Mouse (Mus musculus): ENCODE results near the gene Ssna1.

Ssna1 gene

DNA sequence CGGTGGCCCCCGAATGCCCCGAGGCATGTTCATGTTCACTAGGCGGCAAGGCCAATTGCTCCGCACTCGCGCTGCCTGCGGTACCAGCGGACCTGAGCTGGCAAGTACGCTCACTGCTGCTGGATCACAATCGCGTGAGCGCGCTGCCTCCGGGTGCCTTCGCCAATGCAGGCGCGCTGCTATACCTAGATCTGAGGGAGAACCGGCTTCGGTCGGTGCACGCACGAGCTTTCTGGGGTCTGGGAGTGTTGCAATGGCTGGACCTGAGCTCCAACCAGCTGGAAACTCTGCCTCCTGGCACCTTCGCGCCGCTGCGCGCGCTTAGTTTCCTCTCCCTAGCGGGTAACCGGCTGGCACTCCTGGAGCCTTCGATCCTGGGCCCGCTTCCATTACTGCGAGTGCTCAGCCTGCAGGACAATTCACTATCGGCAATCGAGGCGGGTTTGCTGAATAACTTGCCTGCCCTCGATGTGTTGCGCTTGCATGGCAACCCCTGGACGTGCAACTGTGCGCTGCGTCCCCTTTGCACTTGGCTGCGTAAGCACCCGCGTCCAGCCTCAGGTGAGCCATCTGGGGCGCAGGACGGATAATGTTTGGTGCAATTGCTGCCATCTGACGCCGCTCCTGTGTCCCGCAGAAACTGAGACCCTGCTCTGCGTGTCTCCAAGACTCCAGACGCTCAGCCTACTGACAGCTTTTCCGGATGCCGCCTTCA lies 18.0 kb upstream of the Ssna1 start:
- peak in 1 of 2 experiments; percentile 70 for DNase-seq (ENCODE audit: low spot score in 2 of 2)

DNA sequence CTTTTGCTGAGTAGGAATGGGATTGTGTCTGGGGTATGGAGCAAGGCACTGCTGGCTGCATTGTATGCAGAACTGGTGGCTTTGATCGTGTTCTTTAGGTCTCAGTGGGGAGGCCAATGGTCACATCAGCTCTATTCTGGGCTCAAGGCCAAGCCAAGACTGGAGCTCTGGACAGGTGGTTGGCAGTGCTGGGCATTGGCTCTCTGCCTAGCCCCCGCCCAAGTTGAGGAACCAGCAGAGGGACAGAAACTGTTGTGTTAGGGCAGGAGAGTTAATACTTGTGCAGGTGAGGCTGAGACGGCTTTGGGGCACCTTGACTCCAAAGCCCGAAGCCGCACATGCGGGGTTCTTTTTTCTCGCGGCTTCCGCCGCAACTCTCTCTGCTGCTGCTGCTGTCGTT lies 17.4 kb upstream of the Ssna1 start, which contains the start of gene Lrrc26:
Gene Lrrc26, plus strand, starts transcription at position 265 of the 400 bp plus-strand sequence.
- no peak for DNase-seq (ENCODE audit: low spot score in 2 of 2)

DNA sequence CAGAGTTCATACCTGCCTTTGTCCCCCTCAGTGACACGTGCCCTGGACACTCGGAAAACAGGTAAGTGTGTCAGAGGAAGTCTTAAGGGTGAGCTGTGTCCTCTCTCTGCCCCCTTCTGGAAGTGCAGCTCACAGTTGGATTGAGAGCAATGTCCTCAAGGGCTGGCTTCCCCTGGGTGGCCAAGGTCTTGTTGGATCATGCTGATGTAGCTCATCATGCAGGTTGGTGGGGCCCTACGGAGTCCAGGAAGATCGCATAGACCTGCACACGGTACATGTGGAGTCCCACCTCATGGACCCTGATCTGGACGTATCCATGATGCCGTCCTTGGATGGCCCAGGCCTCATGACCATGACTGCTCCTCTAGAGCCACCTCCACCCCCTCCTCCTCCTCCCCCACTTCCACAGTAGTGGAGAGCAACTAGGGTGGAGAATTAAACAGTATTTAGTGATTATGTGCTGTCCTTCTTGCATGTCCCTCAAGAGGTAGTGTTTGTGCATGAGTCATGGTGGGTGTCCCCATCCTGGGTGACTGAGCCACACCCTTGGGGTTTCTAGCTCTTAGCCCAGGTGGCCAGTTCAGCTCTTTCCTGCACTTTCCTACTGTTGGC lies 16.6 kb upstream of the Ssna1 start:
- DNase-seq (ENCODE audit: low spot score in 2 of 2) = no peak

DNA sequence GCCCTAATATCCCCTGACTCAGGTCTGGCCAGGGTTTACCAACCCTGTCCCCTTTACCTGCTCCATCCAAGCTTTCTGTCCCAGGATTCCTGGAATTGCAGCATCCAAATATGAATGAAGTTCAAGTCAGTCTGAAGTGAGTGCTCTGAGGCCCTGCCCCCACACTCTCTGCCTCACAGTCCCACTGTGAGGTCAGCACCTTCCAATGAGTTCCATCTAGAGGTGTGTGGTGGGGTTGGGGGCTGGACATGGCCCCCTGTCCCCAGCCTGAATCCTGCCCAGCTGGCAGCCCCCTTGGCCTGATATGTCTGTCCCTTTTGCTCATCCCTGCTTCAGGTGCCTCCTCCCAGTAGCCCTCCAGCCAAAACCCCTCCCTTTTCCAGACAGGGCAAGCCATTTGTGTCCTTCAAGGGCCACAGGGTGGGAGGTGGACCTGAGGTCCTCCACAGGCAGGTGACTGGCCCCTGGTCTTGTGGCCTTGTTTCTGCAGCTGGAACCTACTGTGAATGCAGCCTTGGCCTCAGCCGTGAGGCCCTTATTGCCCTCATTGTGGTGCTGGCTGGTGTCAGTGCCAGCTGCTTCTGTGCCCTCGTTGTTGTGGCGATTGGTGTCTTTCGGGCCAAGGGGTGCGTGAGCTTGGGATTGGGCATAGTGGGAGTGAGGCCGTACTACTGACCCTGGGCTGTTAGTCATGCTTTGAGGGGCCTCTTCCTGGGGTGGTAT lies 15.8 kb upstream of the Ssna1 start, which contains the start of gene Tmem210:
Gene Tmem210, plus strand, starts transcription at position 219 of the 723 bp plus-strand sequence.
- no peak for DNase-seq (ENCODE audit: low spot score in 2 of 2)

DNA sequence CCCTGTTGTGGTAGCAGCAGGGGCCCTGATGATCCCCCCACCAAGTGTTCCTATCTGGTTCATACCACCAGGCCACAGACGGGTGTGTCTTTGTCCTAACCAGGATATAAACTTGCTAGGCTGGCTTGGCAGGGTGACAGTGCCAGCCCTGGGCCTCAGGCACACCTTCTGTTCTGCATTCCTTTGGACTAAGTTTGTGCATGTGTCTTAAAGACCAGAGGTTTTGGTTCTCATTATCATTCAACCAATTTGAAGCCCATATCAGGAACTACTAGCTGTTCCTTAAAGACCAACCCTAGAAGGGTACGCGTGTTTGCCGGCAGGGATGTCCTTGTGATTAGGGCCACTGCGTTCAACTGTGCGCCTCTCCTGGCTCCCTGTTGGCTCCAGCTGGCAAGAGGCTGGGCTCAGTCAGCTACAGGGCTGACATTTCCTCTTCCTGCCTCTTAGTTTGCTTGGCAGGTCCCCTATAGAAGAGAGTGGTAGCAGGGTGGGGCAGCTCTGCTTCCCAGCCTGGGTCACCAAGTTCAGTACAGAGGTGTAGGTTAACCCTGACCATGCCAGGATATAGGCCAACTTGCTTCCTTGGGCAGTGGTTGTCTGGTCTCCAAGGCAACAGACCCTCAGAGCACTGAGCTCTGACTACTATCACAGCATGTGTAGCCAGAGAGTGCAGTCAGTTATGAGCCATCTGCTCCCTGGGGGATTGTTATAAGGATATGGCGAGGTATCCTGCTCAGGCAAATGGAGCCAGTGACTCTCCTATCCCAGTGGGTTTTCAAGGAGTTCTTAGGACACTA lies 14.8 kb upstream of the Ssna1 start:
- no peak for DNase-seq (ENCODE audit: low spot score in 2 of 2)

DNA sequence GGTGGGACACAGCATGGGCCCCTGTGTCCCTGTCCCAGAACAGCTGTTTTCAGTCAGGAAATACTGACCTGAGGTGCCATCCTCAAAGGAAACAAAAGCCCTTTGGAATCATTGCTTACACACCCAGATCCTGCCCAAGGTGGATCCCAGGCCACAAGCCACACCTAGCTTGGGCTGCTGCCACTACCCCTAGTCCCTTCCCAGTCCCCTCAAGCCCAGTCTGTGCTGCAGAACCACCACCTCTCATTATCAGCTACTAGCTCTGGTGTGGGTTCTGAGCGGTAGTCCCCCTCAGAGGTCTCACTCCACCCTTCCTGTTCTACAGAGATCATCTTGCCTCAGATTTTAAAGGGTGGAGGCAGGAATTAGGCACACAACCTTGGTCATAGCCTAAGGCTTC lies 14.1 kb upstream of the Ssna1 start:
- DNase-seq (ENCODE audit: low spot score in 2 of 2) = no peak

DNA sequence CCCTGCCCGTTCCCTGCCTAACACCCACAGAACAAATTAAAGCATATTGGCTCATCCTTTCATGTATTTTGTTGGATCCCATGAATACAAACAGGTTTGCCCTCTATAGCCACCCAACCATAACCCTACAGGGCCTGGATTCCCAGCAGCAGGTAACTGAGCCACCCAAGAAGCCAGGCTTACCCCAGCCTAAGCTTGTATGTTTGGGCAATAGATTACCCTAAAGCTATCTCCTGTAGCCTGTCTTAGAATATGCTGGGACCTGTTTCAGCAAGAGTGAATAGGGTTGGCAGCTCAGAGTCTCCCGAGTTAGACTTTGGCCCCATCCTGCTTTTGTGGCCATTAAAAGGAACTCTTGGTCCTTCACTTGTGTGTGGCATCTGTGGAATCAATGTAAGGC lies 13.3 kb upstream of the Ssna1 start:
- no peak for DNase-seq (ENCODE audit: low spot score in 2 of 2)

DNA sequence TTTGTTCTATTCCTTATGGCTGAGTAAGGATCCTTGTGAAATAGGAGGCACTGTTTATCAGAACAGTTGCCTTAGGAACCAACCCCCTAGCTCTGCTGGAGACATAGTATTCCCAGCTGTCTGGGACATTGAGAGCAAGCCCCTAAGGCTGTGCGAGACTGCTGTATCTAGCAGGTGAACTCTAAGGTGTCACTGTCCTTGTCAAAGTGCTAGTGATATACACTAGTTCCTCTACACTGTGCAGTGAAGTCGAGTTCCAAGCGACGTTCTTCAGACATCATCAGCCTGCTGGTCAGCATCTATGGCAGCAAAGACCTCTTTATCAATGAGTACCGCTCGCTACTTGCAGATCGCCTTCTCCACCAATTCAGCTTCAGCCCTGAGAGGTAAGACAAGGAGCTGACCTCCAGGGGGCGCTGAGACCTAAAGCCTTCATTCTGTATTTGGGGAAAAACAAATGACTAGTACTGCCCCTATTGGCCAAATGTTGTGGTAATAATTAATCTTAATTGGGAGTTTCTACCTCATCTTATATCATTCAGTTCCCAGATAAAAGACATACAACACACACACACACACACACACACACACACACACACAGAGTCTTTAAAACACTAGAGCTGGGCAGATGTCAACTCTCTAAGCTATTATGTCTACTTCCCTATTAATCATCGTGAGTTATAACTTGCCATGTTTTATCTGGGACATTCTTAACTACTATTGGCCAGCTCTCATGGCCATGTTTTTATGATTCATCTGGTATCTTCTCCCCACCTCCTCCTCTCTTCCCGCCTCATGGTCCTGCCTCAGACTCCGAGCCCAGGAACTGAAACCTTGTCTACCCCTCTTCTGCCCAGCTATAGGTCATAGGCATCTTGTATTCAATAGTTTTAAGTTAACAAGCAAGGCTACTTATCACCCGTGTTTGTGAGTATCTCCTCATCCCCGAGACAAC lies 7.0 kb upstream of the Ssna1 start:
- DNase-seq (ENCODE audit: low spot score in 2 of 2) = peak in 1 of 2 experiments; percentile 86

DNA sequence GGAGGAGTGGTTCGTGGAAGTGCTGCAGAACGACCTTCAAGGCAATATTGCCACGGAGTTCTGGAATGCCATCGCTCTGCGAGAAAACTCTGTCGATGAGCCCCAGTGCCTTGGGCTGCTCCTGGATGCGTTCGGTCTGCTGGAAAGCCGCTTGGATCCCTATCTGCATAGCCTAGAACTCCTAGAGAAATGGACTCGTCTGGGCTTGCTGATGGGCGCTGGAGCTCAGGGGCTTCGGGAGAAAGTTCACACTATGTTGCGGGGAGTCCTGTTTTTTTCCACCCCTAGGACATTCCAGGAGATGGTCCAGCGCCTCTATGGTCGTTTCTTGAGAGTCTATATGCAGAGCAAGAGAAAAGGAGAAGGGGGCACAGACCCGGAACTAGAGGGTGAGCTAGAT lies 772 bp upstream of the Ssna1 start:
- DNase-seq (ENCODE audit: low spot score in 2 of 2) = no peak

DNA sequence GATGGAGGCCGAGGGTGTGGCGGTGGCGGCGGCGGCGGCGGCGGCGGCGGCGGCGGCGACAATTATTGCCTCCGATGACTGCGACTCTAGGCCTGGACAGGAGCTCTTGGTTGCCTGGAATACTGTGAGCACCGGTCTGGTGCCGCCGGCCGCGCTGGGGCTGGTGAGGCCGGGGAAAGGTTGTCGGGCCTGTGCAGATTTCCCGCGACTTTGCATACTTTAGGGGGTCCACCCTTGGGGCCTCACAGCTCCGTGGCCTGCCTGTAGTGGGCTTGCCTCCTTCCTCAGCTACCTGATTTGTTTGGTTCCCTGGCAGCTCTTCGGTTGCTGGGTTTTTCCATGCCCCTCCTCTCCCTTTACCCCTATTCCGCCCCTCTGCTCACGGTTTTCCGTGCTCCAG lies 277 bp upstream of the Ssna1 start:
- no peak for DNase-seq (ENCODE audit: low spot score in 2 of 2)

DNA sequence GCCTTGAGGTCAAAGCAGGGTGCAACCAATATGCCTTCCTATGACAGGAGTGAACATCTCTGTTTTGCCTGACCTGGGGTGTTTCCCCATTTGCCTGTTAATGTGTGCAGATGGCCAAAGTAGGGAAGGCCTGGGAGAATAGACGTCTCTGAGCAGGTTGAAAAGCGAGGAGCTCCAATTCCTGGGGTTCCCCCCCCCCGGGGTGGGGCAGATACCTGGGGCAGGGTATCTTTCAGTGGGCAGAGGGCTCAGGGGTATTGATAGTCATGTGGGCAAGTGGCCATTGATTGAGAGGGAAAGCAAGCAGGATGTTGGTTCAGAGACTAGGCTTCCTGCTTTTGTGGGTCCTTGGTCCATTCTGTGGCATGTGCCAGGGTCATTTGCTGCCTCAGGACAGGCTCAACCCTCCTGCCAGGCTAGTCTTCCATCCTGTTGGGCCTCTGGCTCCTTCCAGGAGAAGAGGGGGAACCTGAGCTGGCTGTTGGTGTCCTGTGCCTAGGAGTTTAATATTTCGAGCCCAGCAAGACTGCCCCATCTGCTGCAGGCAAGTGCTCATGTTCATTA lies 4.4 kb downstream of the Ssna1 start:
- no peak for DNase-seq (ENCODE audit: low spot score in 2 of 2)

DNA sequence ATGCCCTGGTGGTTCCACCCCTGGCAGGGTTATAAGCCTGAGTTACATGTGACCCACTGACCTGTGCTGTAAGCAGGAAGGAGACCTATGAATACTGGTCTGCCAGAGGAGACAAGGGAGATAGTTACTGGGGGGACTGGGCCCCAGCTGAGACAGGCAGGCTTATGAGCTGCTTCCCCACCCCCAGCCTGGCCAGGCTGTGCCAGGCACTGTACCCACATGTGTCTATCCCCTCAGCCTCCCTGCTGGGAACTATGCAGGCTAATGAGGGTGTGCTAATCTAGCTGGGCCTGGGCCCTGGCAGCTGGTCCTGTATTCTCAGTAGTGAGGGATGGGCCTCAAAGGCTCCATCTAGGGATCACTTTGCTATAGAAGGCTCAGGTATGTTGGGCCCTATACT lies 5.0 kb downstream of the Ssna1 start:
- DNase-seq (ENCODE audit: low spot score in 2 of 2) = no peak

DNA sequence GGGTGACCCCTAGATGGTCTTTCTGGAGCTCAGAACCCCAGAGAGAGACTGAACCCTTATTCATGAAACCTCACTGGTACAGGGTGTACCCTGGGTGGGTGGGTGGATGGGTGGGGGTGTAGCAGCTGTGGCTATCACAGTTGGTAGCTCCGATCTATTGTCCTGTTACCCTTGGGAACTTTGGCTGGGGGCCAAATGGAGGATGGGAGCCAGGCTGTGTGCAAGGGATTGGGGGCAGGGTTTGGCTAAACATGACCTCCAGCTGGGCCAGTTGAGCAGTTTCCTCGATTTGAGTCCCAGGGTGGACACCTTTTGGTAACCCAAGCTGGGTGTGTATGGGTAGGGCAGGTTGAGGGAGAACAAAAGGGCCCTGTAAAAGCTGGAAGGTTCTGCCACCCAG lies 5.5 kb downstream of the Ssna1 start:
- peak in 1 of 2 experiments; percentile 76 for DNase-seq (ENCODE audit: low spot score in 2 of 2)

DNA sequence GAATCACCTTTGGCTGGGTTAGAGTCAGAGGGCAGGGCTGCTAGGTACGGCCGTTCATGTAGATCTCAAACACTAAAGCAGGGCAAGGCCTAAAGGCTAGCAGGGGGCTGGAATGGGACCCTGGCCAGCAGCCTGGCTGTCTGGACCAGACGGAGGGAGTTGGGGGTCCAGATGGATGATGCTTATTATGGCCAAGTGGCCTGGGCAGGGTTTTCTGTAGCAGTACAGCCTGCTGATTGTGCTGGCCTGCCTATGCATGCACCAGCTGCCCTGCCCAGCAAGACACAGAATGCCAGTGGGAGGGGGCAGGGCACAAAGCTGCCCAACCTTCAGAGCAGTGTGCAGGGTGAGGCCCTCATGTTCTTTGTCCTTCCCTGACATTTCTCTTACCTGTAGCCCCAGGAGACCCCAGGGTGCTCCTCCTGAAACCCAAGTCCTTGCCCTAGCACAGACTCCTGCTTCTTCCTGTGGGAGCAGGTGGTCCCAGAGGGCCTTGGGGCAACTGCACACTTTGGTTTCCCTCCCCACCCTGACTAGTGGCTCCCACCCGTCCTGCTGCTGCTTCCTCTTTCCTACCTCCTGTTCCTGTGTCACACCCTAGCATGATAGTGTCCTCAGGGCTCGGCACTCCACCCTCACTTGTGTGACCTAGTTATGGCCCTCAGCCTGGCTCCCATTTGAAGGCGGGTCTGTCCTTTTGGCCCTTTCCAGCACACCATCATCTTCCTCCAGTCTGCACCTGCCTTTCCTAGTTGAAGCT lies 6.2 kb downstream of the Ssna1 start:
- DNase-seq (ENCODE audit: low spot score in 2 of 2) = no peak

DNA sequence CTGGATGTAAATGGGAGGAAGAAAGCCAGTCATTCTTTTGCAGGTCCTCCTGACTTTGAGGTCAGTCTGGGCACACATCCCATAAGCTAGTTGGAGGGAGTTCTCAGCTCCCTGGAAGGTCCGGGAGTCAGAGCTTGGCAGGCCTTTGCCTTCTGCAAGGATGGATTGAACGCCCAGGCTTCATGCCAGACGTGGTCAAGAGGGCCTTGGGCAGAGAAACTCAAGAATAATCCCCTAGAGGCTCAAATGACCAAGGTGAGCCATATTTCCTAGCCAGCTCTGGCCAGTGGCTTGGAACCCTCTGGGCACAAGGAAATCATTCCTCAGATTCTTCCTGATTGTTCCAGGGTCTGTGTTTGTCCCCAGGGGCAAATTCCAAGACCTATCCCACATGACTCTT lies 7.4 kb downstream of the Ssna1 start:
- no peak for DNase-seq (ENCODE audit: low spot score in 2 of 2)

DNA sequence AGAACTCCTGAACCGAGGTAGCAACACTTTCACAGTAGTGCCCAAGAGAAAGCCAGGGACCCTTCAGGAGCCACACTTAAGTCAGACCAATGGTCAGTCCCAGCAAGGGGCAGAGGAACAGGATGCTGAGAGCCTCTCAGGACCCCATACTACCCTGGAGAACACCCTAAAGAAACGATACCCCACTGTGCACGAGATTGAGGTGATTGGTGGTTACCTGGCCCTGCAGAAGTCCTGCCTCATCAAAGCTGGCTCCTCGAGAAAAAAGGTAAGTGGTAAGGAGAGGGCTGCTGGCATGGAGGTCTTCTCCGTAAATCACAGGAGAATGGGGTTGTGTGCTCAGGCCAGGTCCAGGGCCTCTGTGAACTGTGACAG lies 8.0 kb downstream of the Ssna1 start:
- DNase-seq (ENCODE audit: low spot score in 2 of 2) = no peak

DNA sequence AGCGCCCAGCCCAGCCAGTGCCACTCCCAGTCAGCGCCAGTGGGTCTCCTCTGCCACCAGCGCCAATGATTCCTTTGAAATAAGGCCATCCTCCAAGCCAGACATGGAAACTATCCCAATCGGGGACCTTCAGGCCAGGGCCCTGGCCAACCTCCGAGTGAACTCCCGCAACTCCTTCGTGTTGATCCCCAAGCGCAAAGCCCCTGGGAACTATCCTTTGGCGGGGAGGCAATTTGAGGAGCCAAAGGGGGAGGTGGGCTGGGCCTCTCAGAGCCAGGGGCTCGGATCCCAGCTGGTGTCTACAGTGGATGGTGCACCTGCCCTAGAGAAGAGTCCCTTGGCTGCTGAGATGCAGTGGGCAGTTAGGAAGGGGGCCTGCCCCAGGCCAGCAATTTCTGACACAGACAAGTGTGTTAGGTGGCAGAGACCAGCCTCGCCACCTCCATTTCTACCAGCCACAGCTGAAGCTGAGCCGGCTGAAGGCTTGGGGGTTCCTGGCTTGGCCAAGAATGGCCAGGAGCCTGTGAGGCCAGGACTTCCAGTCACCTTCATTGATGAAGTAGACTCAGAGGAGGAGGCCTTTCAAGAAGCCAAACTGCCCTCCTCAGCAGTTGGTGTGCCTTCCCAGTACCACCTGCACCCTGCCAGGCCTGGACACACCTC lies 8.5 kb downstream of the Ssna1 start:
- no peak for DNase-seq (ENCODE audit: low spot score in 2 of 2)

DNA sequence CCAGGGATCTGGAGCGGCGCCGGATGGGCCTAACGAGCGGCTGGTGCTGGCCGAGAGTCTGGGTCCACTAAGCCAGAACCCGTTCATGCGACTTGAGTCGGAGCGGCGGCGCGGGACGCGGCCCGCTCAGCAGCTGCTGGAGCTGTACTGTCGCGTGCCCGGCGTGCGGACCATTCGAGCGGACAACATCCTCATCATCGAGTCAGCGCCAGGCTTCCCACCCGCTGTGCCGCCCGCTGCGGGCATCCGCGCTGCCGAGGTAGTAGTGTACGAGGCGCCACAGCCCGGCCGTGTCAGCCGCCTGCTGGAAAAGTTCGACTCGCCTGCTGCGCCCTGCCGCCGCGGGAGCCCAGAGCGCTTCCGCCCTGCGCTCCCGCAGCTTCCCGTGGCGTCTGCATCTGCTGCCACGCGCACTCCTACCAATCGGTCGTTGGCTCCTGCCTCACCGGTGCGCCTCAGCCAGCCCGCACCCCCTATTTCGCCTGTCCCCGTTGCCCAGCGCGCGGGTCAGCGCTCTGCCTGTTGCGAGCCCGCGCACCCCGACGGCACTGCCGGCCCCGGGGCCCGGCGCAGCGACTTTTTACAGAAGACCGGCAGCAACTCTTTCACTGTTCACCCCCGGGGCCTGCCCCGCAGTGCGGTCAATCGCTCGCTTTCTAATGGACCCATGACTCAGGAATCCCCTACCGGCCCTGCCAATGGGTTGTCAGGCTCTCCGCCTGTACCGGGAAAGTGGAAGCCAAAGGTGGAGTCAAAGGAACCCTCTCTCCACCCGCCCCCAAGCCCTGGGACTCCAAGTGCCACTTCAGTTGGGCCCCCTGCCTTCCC lies 9.2 kb downstream of the Ssna1 start:
- no peak for DNase-seq (ENCODE audit: low spot score in 2 of 2)

Measured in left cerebral cortex, adult 9 months (tissue).